Mouse (Mus musculus) adrenal gland, adult 2 months (tissue): ENCODE data around the gene Jpt1. TPM values are rescaled to one million over a fixed set of nuclear protein-coding genes. Genes with fewer than 3 reads are reported as not detected.

Source experiments
- microRNA-seq, 2 experiments: library from miRNA; unstranded; fragments of <30 nt; microRNA quantifications; one replicate each; pipeline ENCODE4 v1.2.0; 2021
- polyA plus RNA-seq: library from polyadenylated mRNA; depleted of rRNA; stranded (reverse); fragments of >200 nt; gene quantifications from 2 replicates; pipeline ENCODE4 v1.2.3, GENCODE M21; 2012; rRNA removed
- total RNA-seq, 2 experiments: library from RNA; stranded (reverse); gene quantifications; 2 replicates each; pipeline ENCODE4 v1.2.3; 2021

Gene Jpt1
- total and polyA plus RNA-seq, 3 experiments = 71.8 to 109 (median 100) TPM

Small RNA genes lying within 50 kb of the gene (microRNA-seq; reads per million reads assigned to microRNA genes)
- gene Mir3968 = 0 reads per million in 2 experiments

Other genes starting within 250 kb of the Jpt1 start
- 1 to 10 TPM; 2.3 to 9.4 TPM for gene Grin2c, start 247.1 kb downstream of the Jpt1 start, total RNA-seq
- 13.8 and 25.5 TPM in 2 replicates for gene Grin2c, start 247.1 kb downstream of the Jpt1 start, polyA plus RNA-seq
- gene Fdxr, start 237.3 kb downstream of the Jpt1 start, total RNA-seq = 1,000 to 10,000 TPM; 1,196 to 1,476 TPM
- gene Fdxr, start 237.3 kb downstream of the Jpt1 start, polyA plus RNA-seq = 2,178 and 2,420 TPM in 2 replicates
- gene Fads6, start 216.7 kb downstream of the Jpt1 start, total RNA-seq = 10 to 100 TPM; 56.7 to 76.5 TPM
- gene Fads6, start 216.7 kb downstream of the Jpt1 start, polyA plus RNA-seq = 87.7 and 93.1 TPM in 2 replicates
- not detected for gene Otop2, start 207.2 kb downstream of the Jpt1 start, total RNA-seq
- 0.12 TPM in 1 of 2 replicates, not detected in the other for gene Otop2, start 207.2 kb downstream of the Jpt1 start, polyA plus RNA-seq
- under 1 TPM; 0.49 to 0.69 TPM for gene Ush1g, start 192.3 kb downstream of the Jpt1 start, total RNA-seq
- 0.50 and 0.52 TPM in 2 replicates for gene Ush1g, start 192.3 kb downstream of the Jpt1 start, polyA plus RNA-seq
- not detected for gene Otop3, start 179.7 kb downstream of the Jpt1 start, total RNA-seq
- 0.07 TPM in 1 of 2 replicates, not detected in the other for gene Otop3, start 179.7 kb downstream of the Jpt1 start, polyA plus RNA-seq
- 10 to 100 TPM; 23.8 to 25.0 TPM for gene Hid1, start 146.6 kb downstream of the Jpt1 start, total RNA-seq
- 27.1 and 27.3 TPM in 2 replicates for gene Hid1, start 146.6 kb downstream of the Jpt1 start, polyA plus RNA-seq
- 100 to 1,000 TPM in 1 of 2 experiments, 10 to 100 TPM in 1; 67.8 to 169 TPM for gene Cdr2l, start 132.5 kb downstream of the Jpt1 start, total RNA-seq
- 63.0 and 75.9 TPM in 2 replicates for gene Cdr2l, start 132.5 kb downstream of the Jpt1 start, polyA plus RNA-seq
- gene Mrpl58, start 110.6 kb downstream of the Jpt1 start, total RNA-seq = 100 to 1,000 TPM; 163 to 165 TPM
- gene Mrpl58, start 110.6 kb downstream of the Jpt1 start, polyA plus RNA-seq = 96.1 and 100 TPM in 2 replicates
- gene Atp5h, start 94.4 kb downstream of the Jpt1 start, total RNA-seq = 100 to 1,000 TPM; 734 to 761 TPM
- 14.2 and 14.9 TPM in 2 replicates for gene Atp5h, start 94.4 kb downstream of the Jpt1 start, polyA plus RNA-seq
- 10 to 100 TPM; 52.1 to 72.0 TPM for gene Kctd2, start 94.3 kb downstream of the Jpt1 start, total RNA-seq
- 62.9 and 80.0 TPM in 2 replicates for gene Kctd2, start 94.3 kb downstream of the Jpt1 start, polyA plus RNA-seq
- under 1 TPM; 0.14 to 0.52 TPM for gene Trim80, start 73.8 kb downstream of the Jpt1 start, total RNA-seq
- gene Trim80, start 73.8 kb downstream of the Jpt1 start, polyA plus RNA-seq = 0.55 and 0.59 TPM in 2 replicates
- gene Slc16a5, start 51.9 kb downstream of the Jpt1 start, total RNA-seq = under 1 TPM in 1 of 2 experiments, not detected in 1; 0.26 TPM
- 0.32 TPM in 1 of 2 replicates, not detected in the other for gene Slc16a5, start 51.9 kb downstream of the Jpt1 start, polyA plus RNA-seq
- gene Armc7, start 38.7 kb downstream of the Jpt1 start, total RNA-seq = 10 to 100 TPM in 1 of 2 experiments, 1 to 10 TPM in 1; 6.3 to 11.5 TPM
- 17.1 and 17.8 TPM in 2 replicates for gene Armc7, start 38.7 kb downstream of the Jpt1 start, polyA plus RNA-seq
- gene Nt5c, start 22.5 kb downstream of the Jpt1 start, total RNA-seq = 100 to 1,000 TPM; 124 to 154 TPM
- 68.4 and 73.4 TPM in 2 replicates for gene Nt5c, start 22.5 kb downstream of the Jpt1 start, polyA plus RNA-seq
- 100 to 1,000 TPM; 241 to 251 TPM for gene Sumo2, start 21.9 kb upstream of the Jpt1 start, total RNA-seq
- 15.9 and 18.9 TPM in 2 replicates for gene Sumo2, start 21.9 kb upstream of the Jpt1 start, polyA plus RNA-seq
- 10 to 100 TPM; 32.5 to 46.0 TPM for gene Nup85, start 50.0 kb upstream of the Jpt1 start, total RNA-seq
- 24.7 and 28.9 TPM in 2 replicates for gene Nup85, start 50.0 kb upstream of the Jpt1 start, polyA plus RNA-seq
- gene Mrps7, start 89.5 kb upstream of the Jpt1 start, total RNA-seq = 100 to 1,000 TPM in 1 of 2 experiments, 10 to 100 TPM in 1; 99.9 to 121 TPM
- gene Mrps7, start 89.5 kb upstream of the Jpt1 start, polyA plus RNA-seq = 31.8 and 33.5 TPM in 2 replicates
- gene Gga3, start 89.7 kb upstream of the Jpt1 start, total RNA-seq = 10 to 100 TPM; 21.8 to 38.7 TPM
- gene Gga3, start 89.7 kb upstream of the Jpt1 start, polyA plus RNA-seq = 22.6 and 38.9 TPM in 2 replicates
- gene Mif4gd, start 98.6 kb upstream of the Jpt1 start, total RNA-seq = 100 to 1,000 TPM in 1 of 2 experiments, 10 to 100 TPM in 1; 92.5 to 170 TPM
- gene Mif4gd, start 98.6 kb upstream of the Jpt1 start, polyA plus RNA-seq = 182 and 243 TPM in 2 replicates
- gene Slc25a19, start 113.9 kb upstream of the Jpt1 start, total RNA-seq = 100 to 1,000 TPM; 117 to 132 TPM
- 156 and 170 TPM in 2 replicates for gene Slc25a19, start 113.9 kb upstream of the Jpt1 start, polyA plus RNA-seq
- gene Grb2, start 194.2 kb upstream of the Jpt1 start, total RNA-seq = 100 to 1,000 TPM; 136 to 162 TPM
- gene Grb2, start 194.2 kb upstream of the Jpt1 start, polyA plus RNA-seq = 41.2 and 50.8 TPM in 2 replicates